Mouse (Mus musculus): ENCODE data around the gene Ssh2. TPM values are rescaled to one million over a fixed set of nuclear protein-coding genes. Genes with fewer than 3 reads are reported as not detected.

Ssh2 gene
- polyA plus RNA-seq, 1 experiment from 2014 or later: 7.4 TPM

- WGBS: 76% methylated on average over 2 of the region's 2 CpGs
- H3K36me3 ChIP-seq (ENCODE audit: insufficient read depth, low read length): no peaks in the 10 kb centered on the region
- H3K27ac ChIP-seq (ENCODE audit: low read length): no peak overlapping the region
- H3K4me1 ChIP-seq (ENCODE audit: insufficient read depth, low read length): 0 out of 2 replicates have a peak, but pooled peaks cover 5% of the 10 kb centered on the region
- no peak overlapping the region for H3K9ac ChIP-seq (replicated peaks; ENCODE audit: low read length)
- H3K4me2 ChIP-seq (replicated peaks; ENCODE audit: low read depth, low read length): no peak overlapping the region
- no peak for ATAC-seq (ENCODE audit: low FRiP score, low TSS enrichment)
- H3K4me3 ChIP-seq (ENCODE audit: low read length): no peak overlapping the region
- H3K27me3 ChIP-seq (ENCODE audit: insufficient read depth, low read length): no peaks in the 10 kb centered on the region
- H3K9me3 ChIP-seq (ENCODE audit: low read length): no peaks in the 10 kb centered on the region
Observed at GRCm38 (mm10) chr11:77414141-77414839, 198.2 kb downstream of the Ssh2 start.

- 0 out of 2 replicates have a peak, but pooled peaks cover 3% of the 10 kb centered on the region for H3K36me3 ChIP-seq (ENCODE audit: insufficient read depth, low read length)
- no peak overlapping the region for H3K9ac ChIP-seq (replicated peaks; ENCODE audit: low read length)
- no peaks in the 10 kb centered on the region for H3K9me3 ChIP-seq (ENCODE audit: low read length)
- H3K27me3 ChIP-seq (ENCODE audit: insufficient read depth, low read length): no peaks in the 10 kb centered on the region
- WGBS: 58% methylated on average over 4 of the region's 4 CpGs
- H3K4me2 ChIP-seq (replicated peaks; ENCODE audit: low read depth, low read length): no peak overlapping the region
- H3K27ac ChIP-seq (ENCODE audit: low read length): no peak overlapping the region
- no peak for ATAC-seq (ENCODE audit: low FRiP score, low TSS enrichment)
- 0 out of 2 replicates have a peak, but pooled peaks cover 5% of the 10 kb centered on the region for H3K4me1 ChIP-seq (ENCODE audit: insufficient read depth, low read length)
- H3K4me3 ChIP-seq (ENCODE audit: low read length): no peak overlapping the region
Observed at GRCm38 (mm10) chr11:77416212-77417000, 200.3 kb downstream of the Ssh2 start.

GRCm38 (mm10) chr11:77418021-77418420 lies 201.9 kb downstream of the Ssh2 start:
- no peak overlapping the region for H3K27ac ChIP-seq (ENCODE audit: low read length)
- H3K4me2 ChIP-seq (replicated peaks; ENCODE audit: low read depth, low read length): no peak overlapping the region
- no peak overlapping the region for H3K9ac ChIP-seq (replicated peaks; ENCODE audit: low read length)
- no peaks in the 10 kb centered on the region for H3K27me3 ChIP-seq (ENCODE audit: insufficient read depth, low read length)
- H3K36me3 ChIP-seq (ENCODE audit: insufficient read depth, low read length): 0 out of 2 replicates have a peak, but pooled peaks cover 3% of the 10 kb centered on the region
- WGBS: 92% methylated on average over 4 of the region's 4 CpGs
- 0 out of 2 replicates have a peak, but pooled peaks cover 5% of the 10 kb centered on the region for H3K4me1 ChIP-seq (ENCODE audit: insufficient read depth, low read length)
- H3K4me3 ChIP-seq (ENCODE audit: low read length): no peak overlapping the region
- no peaks in the 10 kb centered on the region for H3K9me3 ChIP-seq (ENCODE audit: low read length)
- no peak for ATAC-seq (ENCODE audit: low FRiP score, low TSS enrichment)

GRCm38 (mm10) chr11:77423175-77423859 lies 207.2 kb downstream of the Ssh2 start:
- WGBS: 77% methylated on average over 4 of the region's 4 CpGs
- Histone ChIP-seq H3K9me3 (ENCODE audit: low read length) (no peaks in the 10 kb centered on the region), H3K4me1 (ENCODE audit: insufficient read depth, low read length) (no peaks in the 10 kb centered on the region), H3K9ac (replicated peaks; ENCODE audit: low read length) (no peak overlapping the region), H3K36me3 (ENCODE audit: insufficient read depth, low read length) (0 out of 2 replicates have a peak, but pooled peaks cover 3% of the 10 kb centered on the region), H3K4me2 (replicated peaks; ENCODE audit: low read depth, low read length) (no peak overlapping the region), H3K27me3 (ENCODE audit: insufficient read depth, low read length) (no peaks in the 10 kb centered on the region), H3K27ac (ENCODE audit: low read length) (no peak overlapping the region), H3K4me3 (ENCODE audit: low read length) (no peak overlapping the region)
- no peak for ATAC-seq (ENCODE audit: low FRiP score, low TSS enrichment)

GRCm38 (mm10) chr11:77428446-77428845 lies 212.4 kb downstream of the Ssh2 start:
- Histone ChIP-seq H3K27me3 (ENCODE audit: insufficient read depth, low read length) (no peaks in the 10 kb centered on the region), H3K36me3 (ENCODE audit: insufficient read depth, low read length) (no peaks in the 10 kb centered on the region), H3K9me3 (ENCODE audit: low read length) (no peaks in the 10 kb centered on the region), H3K4me1 (ENCODE audit: insufficient read depth, low read length) (no peaks in the 10 kb centered on the region), H3K4me2 (replicated peaks; ENCODE audit: low read depth, low read length) (no peak overlapping the region), H3K4me3 (ENCODE audit: low read length) (no peak overlapping the region), H3K27ac (ENCODE audit: low read length) (no peak overlapping the region), H3K9ac (replicated peaks; ENCODE audit: low read length) (no peak overlapping the region)
- ATAC-seq (ENCODE audit: low FRiP score, low TSS enrichment): no peak
- 91% methylated on average over 1 of the region's 1 CpGs for WGBS

- no peak for ATAC-seq (ENCODE audit: low FRiP score, low TSS enrichment)
- Histone ChIP-seq H3K36me3 (ENCODE audit: insufficient read depth, low read length) (0 out of 2 replicates have a peak, but pooled peaks cover 5% of the 10 kb centered on the region), H3K27me3 (ENCODE audit: insufficient read depth, low read length) (no peaks in the 10 kb centered on the region), H3K4me3 (ENCODE audit: low read length) (no peak overlapping the region), H3K27ac (ENCODE audit: low read length) (no peak overlapping the region), H3K9me3 (ENCODE audit: low read length) (no peaks in the 10 kb centered on the region), H3K4me2 (replicated peaks; ENCODE audit: low read depth, low read length) (no peak overlapping the region), H3K9ac (replicated peaks; ENCODE audit: low read length) (no peak overlapping the region), H3K4me1 (ENCODE audit: insufficient read depth, low read length) (no peaks in the 10 kb centered on the region)
- WGBS: 87% methylated on average over 2 of the region's 2 CpGs
Observed at GRCm38 (mm10) chr11:77437026-77437425, 220.9 kb downstream of the Ssh2 start.

- Histone ChIP-seq H3K9ac (replicated peaks; ENCODE audit: low read length) (no peak overlapping the region), H3K27me3 (ENCODE audit: insufficient read depth, low read length) (no peaks in the 10 kb centered on the region), H3K27ac (ENCODE audit: low read length) (no peak overlapping the region), H3K4me1 (ENCODE audit: insufficient read depth, low read length) (0 out of 2 replicates have a peak, but pooled peaks cover 1% of the 10 kb centered on the region), H3K4me3 (ENCODE audit: low read length) (no peak overlapping the region), H3K4me2 (replicated peaks; ENCODE audit: low read depth, low read length) (no peak overlapping the region), H3K9me3 (ENCODE audit: low read length) (no peaks in the 10 kb centered on the region), H3K36me3 (ENCODE audit: insufficient read depth, low read length) (0 out of 2 replicates have a peak, but pooled peaks cover 5% of the 10 kb centered on the region)
- ATAC-seq (ENCODE audit: low FRiP score, low TSS enrichment): no peak
- 88% methylated on average over 9 of the region's 9 CpGs for WGBS
Observed at GRCm38 (mm10) chr11:77440081-77440480, 224.0 kb downstream of the Ssh2 start.

GRCm38 (mm10) chr11:77441020-77441419 lies 224.9 kb downstream of the Ssh2 start:
- H3K9me3 ChIP-seq (ENCODE audit: low read length): no peaks in the 10 kb centered on the region

More at GRCm38 (mm10) chr11:77441020-77441419, 224.9 kb downstream of the Ssh2 start:
- H3K4me2 ChIP-seq (replicated peaks; ENCODE audit: low read depth, low read length): no peak overlapping the region
- H3K9ac ChIP-seq (replicated peaks; ENCODE audit: low read length): no peak overlapping the region
- 0 out of 2 replicates have a peak, but pooled peaks cover 5% of the 10 kb centered on the region for H3K36me3 ChIP-seq (ENCODE audit: insufficient read depth, low read length)
- 0 out of 2 replicates have a peak, but pooled peaks cover 2% of the 10 kb centered on the region for H3K4me1 ChIP-seq (ENCODE audit: insufficient read depth, low read length)
- no peak overlapping the region for H3K4me3 ChIP-seq (ENCODE audit: low read length)
- no peaks in the 10 kb centered on the region for H3K27me3 ChIP-seq (ENCODE audit: insufficient read depth, low read length)
- ATAC-seq (ENCODE audit: low FRiP score, low TSS enrichment): no peak
- H3K27ac ChIP-seq (ENCODE audit: low read length): no peak overlapping the region
- 71% methylated on average over 8 of the region's 8 CpGs for WGBS

All from kidney, embryonic 16.5 days (tissue).